ENCODE assay signal across 16 mouse cellular contexts in the genomic region with DNA sequence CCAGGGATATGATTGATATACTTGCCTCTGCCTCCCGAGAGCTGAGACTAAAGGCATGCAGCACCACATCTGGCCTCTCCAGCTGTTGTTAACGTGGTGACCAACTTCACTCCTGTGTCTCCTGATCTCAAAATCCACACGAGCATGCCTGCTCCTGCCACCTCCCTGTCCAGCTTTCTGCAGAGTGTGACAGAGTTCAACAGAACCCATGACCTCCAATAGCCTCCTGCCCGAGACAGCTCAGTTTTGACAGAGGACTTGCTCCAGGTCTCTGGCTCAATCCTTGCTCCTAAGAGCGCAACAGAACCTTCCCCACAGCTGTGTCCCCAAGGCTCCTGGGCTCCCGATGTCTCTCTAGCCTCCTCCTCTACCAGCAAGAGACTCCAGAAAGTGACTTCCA.
"Had no signal": no experiment of that assay in that cellular context is flagged by ENCODE, and none has a peak within 500 bp of the region (broad histone marks: within the 10 kb centered on the region; RNA-seq: fewer than 3 reads in every experiment).

No protein-coding gene starts in this region.

- H3K9ac ChIP-seq: neural tube, embryonic 13.5 days; neural tube, embryonic 15.5 days; stomach, embryonic 15.5 days had no signal

- H3K4me2 ChIP-seq: neural tube, embryonic 13.5 days; neural tube, embryonic 15.5 days; stomach, embryonic 15.5 days had no signal

- DNase-seq: retina, postnatal 1 day; right cerebral cortex, adult 18-20 months; right cerebral cortex, postnatal 14 days; right cerebral cortex, postnatal 25 days; right cerebral cortex, postnatal 4 days; spleen, adult 18-20 months; thymus, adult 18-20 months; thymus, adult 2 months; thymus, postnatal 14 days; thymus, postnatal 25 days; thymus, postnatal 36 days; thymus, postnatal 4 days had no signal

- H3K27me3 ChIP-seq: neural tube, embryonic 13.5 days; neural tube, embryonic 15.5 days; stomach, embryonic 15.5 days had no signal

- H3K27ac ChIP-seq: neural tube, embryonic 13.5 days; neural tube, embryonic 15.5 days; stomach, embryonic 15.5 days; stomach, postnatal 0 days had no signal

- H3K9me3 ChIP-seq: neural tube, embryonic 13.5 days; neural tube, embryonic 15.5 days; stomach, embryonic 15.5 days had no signal

- H3K36me3 ChIP-seq: neural tube, embryonic 13.5 days; neural tube, embryonic 15.5 days; stomach, embryonic 15.5 days had no signal

- H3K4me3 ChIP-seq: neural tube, embryonic 13.5 days; neural tube, embryonic 15.5 days; stomach, embryonic 15.5 days had no signal

- H3K4me1 ChIP-seq: neural tube, embryonic 13.5 days; neural tube, embryonic 15.5 days; stomach, embryonic 15.5 days had no signal
